Mouse (Mus musculus) retina, embryonic 14.5 days (tissue): ENCODE data around the gene Pik3r6.

Experiments
- DNase-seq: peaks from one replicate; pipeline ENCODE4 v3.0.0-alpha.2; 2015; ENCODE audit warnings: low spot score

Gene Pik3r6

DNA sequence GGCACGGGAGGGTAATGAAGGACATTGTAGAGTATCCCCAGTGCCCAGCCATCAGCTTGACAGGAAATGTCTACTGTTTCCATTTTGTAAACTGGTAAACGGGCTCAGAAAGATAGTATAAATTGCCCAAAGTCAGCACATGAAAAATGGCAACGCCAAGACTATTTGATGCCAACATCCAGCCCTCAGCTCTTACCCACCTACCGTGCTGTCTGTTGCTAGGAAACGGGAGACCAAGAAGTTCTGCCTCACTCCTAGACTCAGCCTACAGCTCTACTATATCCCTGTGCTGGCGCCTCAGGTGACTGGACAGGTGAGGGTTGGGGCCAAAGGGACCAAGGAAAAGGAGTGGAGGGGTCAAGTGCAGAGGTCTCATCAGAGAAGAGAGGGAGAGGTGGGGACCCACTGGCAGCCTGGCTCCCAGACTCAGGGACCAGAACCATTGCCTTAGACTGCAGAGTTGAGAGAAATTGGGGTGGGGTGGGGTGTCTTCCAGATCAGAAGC lies 31.2 kb downstream of the Pik3r6 start:
- no peak for DNase-seq

DNA sequence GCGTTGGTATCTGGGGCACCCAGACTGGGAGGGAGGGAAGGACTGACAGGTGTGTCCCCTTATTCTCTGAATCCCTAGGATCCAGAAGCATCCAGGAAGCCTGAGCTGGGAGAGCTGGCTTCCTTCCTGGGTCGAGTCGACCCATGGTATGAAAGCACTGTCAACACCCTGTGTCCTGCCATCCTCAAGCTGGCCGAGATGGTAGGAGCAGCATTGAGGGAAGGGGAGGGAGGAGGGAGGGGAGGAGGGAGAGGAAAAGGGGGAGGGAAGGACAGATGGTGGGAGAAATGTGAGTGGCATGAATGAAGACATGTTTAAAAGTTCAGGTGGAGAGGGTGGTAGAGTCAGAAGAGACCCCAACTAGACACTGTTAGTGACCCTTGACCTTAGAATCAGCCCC lies 33.2 kb downstream of the Pik3r6 start:
- DNase-seq: no peak

GRCm38 (mm10) chr11:68536465-68536864 lies 33.6 kb downstream of the Pik3r6 start:
- DNase-seq: peak; percentile 52

- no peak for DNase-seq
Measured at GRCm38 (mm10) chr11:68539621-68540020, 36.8 kb downstream of the Pik3r6 start.

DNA sequence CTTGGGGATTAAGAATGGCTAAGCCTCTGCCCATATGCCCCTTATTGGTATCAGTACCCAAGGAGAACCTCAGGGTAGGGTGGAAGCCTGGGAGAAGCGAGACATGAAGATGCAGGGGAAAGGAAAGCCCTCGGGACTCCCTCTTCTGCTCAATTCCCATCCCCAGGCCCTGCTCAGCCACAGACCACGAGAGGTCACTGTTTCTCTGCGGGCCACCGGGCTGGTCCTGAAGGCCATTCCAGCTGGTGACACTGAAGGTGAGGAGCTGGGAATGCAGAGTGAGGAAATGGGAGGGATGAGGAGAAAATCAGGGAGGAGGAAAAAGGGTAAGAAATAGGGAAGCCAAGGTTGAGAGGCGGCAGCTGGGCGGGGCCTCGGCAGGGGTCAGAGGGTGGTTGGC lies 41.7 kb downstream of the Pik3r6 start:
- peak; percentile 50 for DNase-seq

- no peak for DNase-seq
Measured at GRCm38 (mm10) chr11:68545172-68545571, 42.4 kb downstream of the Pik3r6 start.

GRCm38 (mm10) chr11:68545682-68546222 lies 42.9 kb downstream of the Pik3r6 start:
- DNase-seq: no peak

- no peak for DNase-seq
Measured at GRCm38 (mm10) chr11:68547484-68547883, 44.7 kb downstream of the Pik3r6 start.

- DNase-seq: no peak
Measured at GRCm38 (mm10) chr11:68549597-68549996, 46.8 kb downstream of the Pik3r6 start.

- DNase-seq: no peak
Measured at GRCm38 (mm10) chr11:68550358-68550757, 47.5 kb downstream of the Pik3r6 start.

DNA sequence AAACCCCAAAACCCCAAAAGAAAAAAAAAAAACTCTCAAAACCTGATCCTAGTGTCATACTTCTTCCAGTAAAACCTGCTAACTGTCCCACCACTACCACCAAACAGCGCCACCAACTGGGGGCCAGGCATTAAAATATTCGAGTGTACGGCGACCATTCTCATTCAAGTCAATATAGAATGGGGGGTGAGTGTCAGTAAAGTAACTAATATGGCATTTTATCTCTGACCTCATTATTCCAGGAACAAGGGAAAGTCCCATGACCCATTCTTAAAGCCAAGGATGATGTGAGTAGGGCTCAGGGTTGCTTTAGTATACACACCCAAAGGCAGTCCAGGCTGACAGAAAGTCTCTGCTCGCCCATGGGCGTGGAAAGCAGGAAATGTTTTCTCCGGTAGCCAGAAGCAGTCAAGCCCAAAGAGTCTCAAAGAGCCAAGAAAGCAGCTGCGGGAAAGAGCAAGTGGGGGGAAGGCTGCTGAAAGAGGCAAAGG lies 51.2 kb downstream of the Pik3r6 start:
- DNase-seq: peak; percentile 32

- DNase-seq: no peak
Measured at GRCm38 (mm10) chr11:68555918-68556584, 53.2 kb downstream of the Pik3r6 start, which contains the start of gene Mfsd6l. TSS of gene Mfsd6l (plus strand) at chr11:68556186.

GRCm38 (mm10) chr11:68559546-68559945 lies 56.7 kb downstream of the Pik3r6 start:
- no peak for DNase-seq

DNA sequence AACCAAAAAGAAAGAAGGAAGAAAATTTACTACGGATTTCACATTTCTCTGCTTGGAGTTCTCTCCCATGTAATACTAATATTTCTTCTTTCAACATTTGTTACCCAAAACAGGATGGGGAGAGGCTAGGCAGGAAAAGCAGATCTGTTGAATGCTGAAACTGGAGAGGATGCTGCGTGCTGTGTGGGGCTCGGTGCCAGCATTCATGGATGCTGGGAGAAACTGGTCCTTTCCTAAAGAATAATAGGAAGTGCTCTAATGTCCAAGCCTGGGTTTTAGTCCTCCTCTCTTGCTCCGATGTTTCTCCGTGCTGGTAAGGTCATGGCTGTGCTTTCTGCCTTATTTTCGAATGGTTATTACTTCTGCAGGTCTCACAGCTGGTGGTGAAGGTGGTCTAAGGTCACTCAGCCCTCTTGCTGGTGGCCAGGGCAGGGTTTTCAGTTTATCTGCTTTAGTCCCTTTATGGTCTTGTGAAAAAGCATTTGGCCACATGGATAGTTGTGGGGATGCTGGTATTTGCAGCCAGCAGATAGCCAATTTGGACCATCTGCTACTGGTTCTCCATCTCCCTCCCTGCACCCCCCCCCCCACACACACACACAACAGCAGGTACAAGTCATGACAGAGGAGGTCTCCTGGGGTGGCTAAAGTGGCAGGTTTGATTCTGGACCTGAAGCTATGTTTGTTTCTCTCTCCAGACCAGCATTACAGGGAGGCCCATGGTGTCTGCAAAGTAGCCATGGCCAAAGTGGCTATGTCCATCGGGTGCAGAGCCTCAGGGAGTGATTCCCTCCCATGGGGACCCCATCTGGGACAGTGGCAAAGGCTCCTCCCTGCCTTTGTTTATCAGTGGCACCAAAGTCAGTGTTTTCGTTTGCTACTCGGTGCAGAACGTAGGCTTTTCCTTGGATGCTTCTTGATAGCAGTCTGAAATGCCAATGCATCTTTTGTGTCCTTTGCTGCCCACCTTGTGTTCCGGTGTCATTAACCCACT lies 59.4 kb downstream of the Pik3r6 start:
- DNase-seq: no peak

DNA sequence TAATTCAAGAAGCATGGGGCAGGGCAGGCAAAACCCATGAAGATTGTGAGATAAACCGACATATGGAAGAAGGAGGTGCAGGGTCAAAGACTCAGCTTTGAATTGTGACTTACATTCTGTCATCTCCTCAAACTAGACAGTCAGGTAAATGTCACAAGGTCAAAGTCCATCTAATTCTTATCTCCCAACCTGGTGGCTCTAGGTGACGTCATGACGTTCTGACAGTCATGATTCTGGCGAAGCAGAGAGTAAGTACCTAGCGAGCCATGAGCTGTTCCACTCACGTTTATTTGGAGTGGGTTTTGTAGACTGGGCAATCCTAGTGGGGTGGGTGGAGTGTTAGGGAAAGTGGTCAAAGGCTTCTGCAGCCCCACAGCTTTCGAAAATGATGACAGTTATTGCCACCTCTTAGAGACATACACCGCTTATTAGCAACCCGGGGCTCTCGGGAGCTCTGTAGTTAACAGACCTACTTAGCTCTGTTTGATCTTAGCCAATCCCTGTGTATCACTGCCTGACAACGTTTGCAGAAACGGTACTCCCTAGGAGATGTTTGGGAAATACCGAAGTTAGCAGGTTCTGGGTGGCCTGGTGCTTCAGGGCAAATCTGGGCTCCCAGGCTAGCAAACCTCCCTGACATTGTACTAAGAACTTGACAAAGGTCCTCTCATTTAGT lies 61.7 kb downstream of the Pik3r6 start:
- no peak for DNase-seq

GRCm38 (mm10) chr11:68565032-68565429 lies 62.2 kb downstream of the Pik3r6 start:
- no peak for DNase-seq

DNA sequence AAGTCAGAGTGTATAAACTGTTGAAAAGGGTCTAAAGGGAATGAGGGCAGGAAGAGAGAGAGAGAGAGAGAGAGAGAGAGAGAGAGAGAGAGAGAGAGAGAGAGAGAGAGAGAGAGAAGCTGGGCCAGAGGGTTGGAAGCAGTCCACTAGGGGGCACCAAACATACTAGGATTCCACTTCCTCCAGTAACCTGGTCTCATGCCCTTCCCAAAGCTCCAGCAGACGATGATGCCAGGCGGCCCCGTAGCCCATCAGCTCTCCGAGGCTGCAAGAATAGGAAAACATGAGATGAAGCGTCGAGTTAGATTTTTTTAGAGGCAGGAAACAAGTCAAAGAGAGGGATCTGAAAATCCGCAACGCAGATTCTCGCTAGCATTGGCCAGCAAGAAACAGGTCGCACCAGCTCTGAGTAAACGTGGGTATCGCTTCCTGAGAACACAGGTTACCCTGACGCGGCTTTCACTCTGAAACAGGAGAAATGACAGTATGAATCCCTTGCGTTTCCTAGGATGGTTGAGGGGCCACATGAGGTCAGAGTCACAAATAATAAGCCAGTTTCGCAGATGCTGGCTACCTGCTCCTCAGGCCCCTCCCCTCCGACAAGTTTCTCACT lies 63.7 kb downstream of the Pik3r6 start:
- DNase-seq: peak; percentile 97

DNA sequence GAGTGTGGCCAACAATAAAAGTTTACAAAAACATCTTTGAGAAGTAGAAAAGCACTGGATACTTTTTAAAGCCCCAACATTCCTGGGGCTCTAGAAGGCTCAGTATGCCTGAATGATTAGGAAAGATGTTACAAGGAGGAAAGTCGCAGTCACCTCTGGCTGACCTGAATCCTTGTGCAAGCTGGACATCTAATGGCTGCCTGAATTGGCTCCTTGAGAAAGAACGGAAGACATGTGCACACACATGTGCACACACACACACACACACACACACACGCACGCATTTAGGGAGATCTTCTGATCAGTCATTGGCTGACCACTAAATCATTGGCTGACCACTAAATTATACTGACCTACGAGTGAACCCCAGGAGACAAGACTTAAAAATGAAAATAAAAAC lies 68.0 kb downstream of the Pik3r6 start:
- no peak for DNase-seq

GRCm38 (mm10) chr11:68577076-68577475 lies 74.3 kb downstream of the Pik3r6 start:
- no peak for DNase-seq

- DNase-seq: no peak
Measured at GRCm38 (mm10) chr11:68579462-68579881, 76.7 kb downstream of the Pik3r6 start.

DNA sequence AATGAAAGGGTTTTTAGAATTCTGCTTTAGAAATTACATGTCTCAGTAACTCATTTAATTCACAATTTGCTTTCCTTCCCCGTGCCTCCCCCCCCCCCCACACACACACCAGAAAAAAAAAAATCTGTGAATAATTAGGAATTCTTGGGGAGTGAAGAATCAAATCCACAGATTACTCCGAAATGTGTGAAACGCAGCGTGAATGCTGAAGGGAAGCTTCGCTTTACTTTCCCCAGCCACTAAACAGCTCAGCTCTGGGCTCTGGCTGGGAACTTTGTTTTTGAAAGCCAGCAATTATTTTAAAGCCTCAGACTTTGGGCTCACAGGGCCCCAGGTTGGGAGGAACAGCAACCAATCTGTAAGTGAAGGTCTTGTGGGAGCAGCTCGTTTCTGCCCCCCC lies 77.7 kb downstream of the Pik3r6 start:
- DNase-seq: no peak
